Mouse (Mus musculus) C2C12 (cell line): Measurements from ENCODE around the gene Pik3r6.

Experiments used
- CTCF ChIP-seq: IDR thresholded peaks from one replicate; pipeline ENCODE4 v1.5.1; 2011; ENCODE audit not compliant: control insufficient read depth, insufficient read depth, insufficient read length
- MYOD1 ChIP-seq: IDR thresholded peaks from one replicate; pipeline ENCODE4 v1.6.1; 2011; ENCODE audit warnings: low read depth; ENCODE audit not compliant: control insufficient read depth, insufficient read length
- USF1 ChIP-seq: IDR thresholded peaks from one replicate; pipeline ENCODE4 v1.6.1; 2011; ENCODE audit warnings: low read depth, mild to moderate bottlenecking, control low read depth, moderate library complexity

GRCm38 (mm10) chr11:68467962-68468612 is 34.7 kb upstream of the Pik3r6 start:
- TF ChIP-seq USF1 (no peak), CTCF (no peak), MYOD1 (peak; percentile 60)
